Mouse (Mus musculus) liver, embryonic 14.5 days (tissue): Measurements from ENCODE around the gene Wdr72. TPM values are rescaled to one million over a fixed set of nuclear protein-coding genes. Genes with fewer than 3 reads are reported as not detected.
A peak's percentile ranks its signal among the peaks of the same experiment; 100 is the strongest.

ENCODE experiments used
- ATAC-seq: fragments of 200-750 bp; cut with Nextera tagmentation; 2 replicates; pipeline ENCODE4 v1.8.0; 2017; ENCODE audit warnings: moderate number of reproducible peaks, mild to moderate bottlenecking, moderate library complexity; ENCODE audit not compliant: insufficient read depth
- DNase-seq, 3 experiments: peaks; one replicate each; pipeline ENCODE4 v3.0.0-alpha.2; 2012 to 2013; ENCODE audit warnings: low read depth in 3 of 3, low spot score in 3 of 3
- H3K27ac ChIP-seq: fragments of 300-500 bp; sonication (generic); 2 replicates; pipeline ENCODE4 v1.5.1; 2014; ENCODE audit warnings: moderate library complexity, mild to moderate bottlenecking, control low read depth, inconsistent platforms
- H3K27me3 ChIP-seq: fragments of 300-500 bp; sonication (generic); 2 replicates; pipeline ENCODE4 v1.6.1; 2014; ENCODE audit warnings: mild to moderate bottlenecking, low read length, moderate library complexity; ENCODE audit not compliant: control insufficient read depth, insufficient read depth
- H3K36me3 ChIP-seq: fragments of 300-500 bp; sonication (generic); replicated peaks from 2 replicates; pipeline ENCODE4 v1.6.1; 2014; ENCODE audit warnings: low read depth; ENCODE audit not compliant: control insufficient read depth, insufficient read depth
- H3K4me1 ChIP-seq, 2 experiments: fragments of 200-500 bp in 1 of 2; fragments of 300-500 bp in 1 of 2; sonication (generic) in 1 of 2; replicated peaks; 2 replicates each; pipeline ENCODE4 v1.6.1; 2012 to 2014; ENCODE audit warnings: antibody characterized with exemption in 1 of 2, inconsistent platforms in 1 of 2, low read length in 1 of 2; ENCODE audit not compliant: control insufficient read depth in 2 of 2, insufficient read depth in 2 of 2
- H3K4me2 ChIP-seq: fragments of 300-500 bp; sonication (generic); 2 replicates; pipeline ENCODE4 v1.6.1; 2014; ENCODE audit warnings: low read depth, mild to moderate bottlenecking, control low read depth, moderate library complexity
- H3K4me3 ChIP-seq, 2 experiments: fragments of 200-500 bp in 1 of 2; fragments of 300-500 bp in 1 of 2; sonication (generic) in 1 of 2; 2 replicates each; pipeline ENCODE4 v1.5.1; 2012 to 2014; ENCODE audit warnings: low read depth in 2 of 2, low read length in 2 of 2, mild to moderate bottlenecking in 2 of 2, control low read depth in 1 of 2, inconsistent platforms in 1 of 2, moderate library complexity in 1 of 2; ENCODE audit not compliant: insufficient read depth in 1 of 2
- H3K9ac ChIP-seq: fragments of 300-500 bp; sonication (generic); replicated peaks from 2 replicates; pipeline ENCODE4 v1.6.1; 2014; ENCODE audit warnings: mild to moderate bottlenecking, control low read depth, moderate library complexity
- H3K9me3 ChIP-seq: fragments of 300-500 bp; sonication (generic); 2 replicates; pipeline ENCODE4 v1.6.1; 2016; ENCODE audit warnings: low read length, mixed read lengths; ENCODE audit not compliant: control insufficient read depth
- CTCF ChIP-seq: IDR thresholded peaks from 2 replicates; pipeline ENCODE4 v1.5.1; 2016; ENCODE audit warnings: antibody characterized with exemption, low read depth, control low read depth
- EP300 ChIP-seq: IDR thresholded peaks from 2 replicates; pipeline ENCODE4 v1.6.1; 2016; ENCODE audit warnings: antibody characterized with exemption, low read depth
- WGBS: fragments of 180-500 bp; shearing (Covaris S2); extraction: QIAGEN DNeasy Blood & Tissue Kit; methylation state at CpG from one replicate; pipeline ENCODE4 v1.1.7; 2014; ENCODE audit not compliant: insufficient replicate concordance; 5-methylcytosine and 5-hydroxymethylcytosine counted together
- polyA plus RNA-seq, 2 experiments: library from polyadenylated mRNA; depleted of rRNA in 1 of 2; stranded (reverse) in 1 of 2; unstranded in 1 of 2; fragments of >200 nt; fragmentation: Nextera tagmentation in 1 of 2; extraction: Ambion mirVana in 1 of 2; gene quantifications; 2 replicates each; pipeline versions ENCODE4 v1.2.1 to v1.2.3; 2012 to 2014

Gene Wdr72
- polyA plus RNA-seq, 2 experiments: 0.01 TPM; not detected in 1

DNA sequence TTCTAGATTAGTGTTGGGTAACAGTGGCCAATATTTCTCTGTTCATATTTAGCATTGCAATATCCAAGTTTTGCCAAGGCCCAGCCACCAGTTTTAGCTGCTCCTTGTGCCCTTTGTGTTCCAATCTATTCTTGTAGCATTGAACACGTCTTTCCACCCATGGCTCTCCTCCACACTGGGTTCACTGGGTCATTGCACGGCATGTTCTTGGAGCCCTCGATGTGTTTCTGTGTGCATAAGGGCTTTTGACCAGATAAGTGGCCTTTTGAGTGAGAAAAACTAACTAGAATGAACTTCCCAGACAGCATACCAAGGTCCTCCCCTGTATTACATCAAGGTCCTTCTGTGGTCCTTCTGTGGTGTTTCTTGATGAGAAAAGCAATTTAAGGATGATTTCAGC, 184.3 kb downstream of the Wdr72 start:
- no peak overlapping the region for H3K4me2 ChIP-seq
- no peaks in the 10 kb centered on the region for H3K36me3 ChIP-seq
- 54% methylated on average over 3 of the region's 3 CpGs for WGBS
- no peak overlapping the region for H3K4me3 ChIP-seq
- no peaks in the 10 kb centered on the region for H3K9me3 ChIP-seq
- no peak overlapping the region for H3K27ac ChIP-seq
- TF ChIP-seq EP300: no peak
- no peak for TF ChIP-seq CTCF
- no peak for DNase-seq
- no peak for ATAC-seq
- no peaks in the 10 kb centered on the region for H3K4me1 ChIP-seq
- no peak overlapping the region for H3K9ac ChIP-seq
- H3K27me3 ChIP-seq: no peaks in the 10 kb centered on the region

- no peak overlapping the region for H3K4me3 ChIP-seq
- H3K27me3 ChIP-seq: no peaks in the 10 kb centered on the region
- H3K27ac ChIP-seq: no peak overlapping the region
- no peak overlapping the region for H3K9ac ChIP-seq
- 26% methylated on average over 1 of the region's 1 CpGs for WGBS
- no peaks in the 10 kb centered on the region; a peak in 1 of 4 replicates for H3K4me1 ChIP-seq
- no peak overlapping the region for H3K4me2 ChIP-seq
- H3K36me3 ChIP-seq: no peaks in the 10 kb centered on the region
- DNase-seq: no peak
- H3K9me3 ChIP-seq: no peaks in the 10 kb centered on the region
- no peak for ATAC-seq
- TF ChIP-seq EP300 (no peak), CTCF (no peak)
Observed at GRCm38 (mm10) chr9:74318771-74319170, 208.6 kb downstream of the Wdr72 start.

DNA sequence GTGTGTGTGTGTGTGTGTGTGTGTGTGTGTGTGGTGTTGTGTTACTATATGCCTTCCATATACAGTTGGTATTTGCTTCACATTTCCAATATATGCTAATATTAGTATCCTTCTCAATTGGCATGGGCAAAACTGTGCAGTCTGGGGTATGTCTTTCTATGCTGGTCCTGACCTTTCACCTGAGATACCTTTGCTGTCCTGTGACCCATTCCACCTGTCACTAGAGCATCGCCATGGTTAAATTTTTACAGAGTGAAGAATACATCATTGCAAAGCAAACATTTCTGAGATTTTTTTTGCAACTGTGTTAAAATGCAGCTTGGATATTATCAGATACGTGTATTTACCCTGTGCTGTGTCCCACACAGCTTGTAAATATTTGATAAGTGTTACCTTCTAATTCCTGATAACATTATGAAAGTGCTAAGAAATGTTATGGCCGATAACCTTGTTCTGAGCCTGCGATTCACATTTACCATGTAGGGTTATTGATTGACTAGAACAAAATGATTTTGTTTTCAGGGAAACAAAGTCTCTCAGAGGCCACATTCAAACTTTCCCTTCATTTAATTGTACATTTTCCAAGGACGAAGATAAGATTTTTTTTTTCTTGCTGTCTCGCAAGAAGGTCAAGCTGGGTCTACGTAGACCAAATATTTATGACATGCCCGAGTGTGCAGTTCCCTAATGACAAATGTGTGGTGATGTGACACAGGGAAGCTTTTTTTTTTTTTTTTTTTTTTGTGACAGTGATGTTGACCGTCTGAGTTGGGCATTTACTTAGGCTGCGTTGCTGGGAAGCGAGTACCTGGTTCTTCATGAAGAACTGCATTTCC, 214.2 kb downstream of the Wdr72 start:
- TF ChIP-seq EP300 (no peak), CTCF (no peak)
- Histone ChIP-seq H3K9me3 (no peaks in the 10 kb centered on the region), H3K4me2 (no peak overlapping the region), H3K9ac (no peak overlapping the region), H3K36me3 (no peaks in the 10 kb centered on the region), H3K27ac (no peak overlapping the region), H3K4me1 (peaks cover 0 to 7% of the 10 kb centered on the region in 2 experiments; a peak in 2 of 4 replicates), H3K27me3 (no peaks in the 10 kb centered on the region), H3K4me3 (no peak overlapping the region)
- DNase-seq (no peak), ATAC-seq (peak; percentile 62; the same call in 1 of the 2 replicates)
- 54% methylated on average over 11 of the region's 11 CpGs for WGBS

DNA sequence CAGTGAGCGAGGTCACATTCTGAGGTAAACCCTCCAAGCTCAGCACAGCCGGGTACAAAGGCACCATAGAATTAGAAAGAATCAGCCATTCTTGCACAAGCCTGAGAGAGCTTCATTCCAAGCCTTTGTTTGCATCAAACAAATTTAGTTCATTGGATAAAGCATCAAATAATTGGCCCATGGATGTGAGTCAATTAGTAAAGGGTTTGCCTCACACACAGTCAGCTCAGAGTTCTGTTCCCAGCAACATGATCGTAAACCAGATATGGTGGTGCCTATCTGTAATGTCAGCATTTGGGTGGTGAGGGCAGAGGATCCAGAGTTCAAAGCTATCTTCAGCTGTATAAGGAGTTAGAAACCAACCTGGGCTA, 214.8 kb downstream of the Wdr72 start:
- H3K27ac ChIP-seq: no peak overlapping the region

GRCm38 (mm10) chr9:74325981-74326380, 215.8 kb downstream of the Wdr72 start:
- 59% methylated on average over 1 of the region's 1 CpGs for WGBS
- Histone ChIP-seq H3K27me3 (no peaks in the 10 kb centered on the region), H3K36me3 (no peaks in the 10 kb centered on the region), H3K4me2 (no peak overlapping the region), H3K4me1 (peaks cover 0 to 7% of the 10 kb centered on the region in 2 experiments; a peak in 2 of 4 replicates), H3K9me3 (no peaks in the 10 kb centered on the region), H3K9ac (no peak overlapping the region), H3K4me3 (no peak overlapping the region), H3K27ac (no peak overlapping the region)
- no peak for TF ChIP-seq EP300
- no peak for TF ChIP-seq CTCF
- DNase-seq (no peak), ATAC-seq (no peak)

More for the DNA sequence above, 214.8 kb downstream of the Wdr72 start:
- no peaks in the 10 kb centered on the region for H3K36me3 ChIP-seq
- peaks cover 0 to 7% of the 10 kb centered on the region in 2 experiments; a peak in 2 of 4 replicates for H3K4me1 ChIP-seq
- H3K9me3 ChIP-seq: no peaks in the 10 kb centered on the region
- no peak for TF ChIP-seq EP300
- TF ChIP-seq CTCF: no peak
- no peak overlapping the region for H3K9ac ChIP-seq
- WGBS: 54% methylated on average over 3 of the region's 3 CpGs
- H3K27me3 ChIP-seq: no peaks in the 10 kb centered on the region
- H3K4me2 ChIP-seq: no peak overlapping the region
- no peak overlapping the region for H3K4me3 ChIP-seq
- no peak for ATAC-seq
- no peak for DNase-seq
